In genomic region chr19:38422926-38423325, GRCm38 (mm10) we compare ENCODE assay signal across 14 mouse cellular contexts. TPM values are rescaled to one million over a fixed set of nuclear protein-coding genes. Genes with fewer than 3 reads are reported as not detected.
"Had no signal": no experiment of that assay in that cellular context is flagged by ENCODE, and none has a peak within 500 bp of the region (broad histone marks: within the 10 kb centered on the region; RNA-seq: fewer than 3 reads in every experiment).

No protein-coding gene starts in this region.

- H3K27ac ChIP-seq: kidney, postnatal 0 days; limb, embryonic 13.5 days; liver, embryonic 14.5 days; midbrain, embryonic 13.5 days; neural tube, embryonic 12.5 days; stomach, embryonic 15.5 days had no signal

- H3K27me3 ChIP-seq: limb, embryonic 13.5 days; midbrain, embryonic 13.5 days; neural tube, embryonic 12.5 days; stomach, embryonic 15.5 days had no signal

- H3K9ac ChIP-seq: limb, embryonic 13.5 days; liver, embryonic 14.5 days; midbrain, embryonic 13.5 days; neural tube, embryonic 12.5 days; stomach, embryonic 15.5 days had no signal

- ATAC-seq: intestine, embryonic 16.5 days; midbrain, embryonic 13.5 days had no signal

- H3K36me3 ChIP-seq: limb, embryonic 13.5 days; midbrain, embryonic 13.5 days; neural tube, embryonic 12.5 days; stomach, embryonic 15.5 days had no signal

- H3K4me3 ChIP-seq: limb, embryonic 13.5 days; midbrain, embryonic 13.5 days; myocyte; neural tube, embryonic 12.5 days; stomach, embryonic 15.5 days had no signal

- H3K4me1 ChIP-seq: midbrain, embryonic 13.5 days; neural tube, embryonic 12.5 days; stomach, embryonic 15.5 days had no signal

- H3K4me2 ChIP-seq: limb, embryonic 13.5 days; midbrain, embryonic 13.5 days; neural tube, embryonic 12.5 days; stomach, embryonic 15.5 days had no signal

- H3K9me3 ChIP-seq: limb, embryonic 13.5 days; midbrain, embryonic 13.5 days; neural tube, embryonic 12.5 days; stomach, embryonic 15.5 days had no signal

- DNase-seq: left cerebral cortex, postnatal 4 days; lung, adult 18-20 months; right cerebral cortex, postnatal 14 days; thymus, postnatal 4 days had no signal

RNA-seq across cellular contexts. Expression of gene Plce1, which starts 58.0 kb away (rescaled TPM):
- total RNA-seq: megakaryocyte-erythroid progenitor cell, adult 5-6 weeks; neutrophil, adult 5-6 weeks had no signal
